Mouse (Mus musculus): ENCODE measurements around the gene Usp34.
A peak's percentile ranks its signal among the peaks of the same experiment; 100 is the strongest.
"Not testable (repeated sequence)": the region's sequence is repeated elsewhere in the genome, so short reads cannot be mapped to it uniquely, and the experiment has no call there.

Usp34 gene

DNA sequence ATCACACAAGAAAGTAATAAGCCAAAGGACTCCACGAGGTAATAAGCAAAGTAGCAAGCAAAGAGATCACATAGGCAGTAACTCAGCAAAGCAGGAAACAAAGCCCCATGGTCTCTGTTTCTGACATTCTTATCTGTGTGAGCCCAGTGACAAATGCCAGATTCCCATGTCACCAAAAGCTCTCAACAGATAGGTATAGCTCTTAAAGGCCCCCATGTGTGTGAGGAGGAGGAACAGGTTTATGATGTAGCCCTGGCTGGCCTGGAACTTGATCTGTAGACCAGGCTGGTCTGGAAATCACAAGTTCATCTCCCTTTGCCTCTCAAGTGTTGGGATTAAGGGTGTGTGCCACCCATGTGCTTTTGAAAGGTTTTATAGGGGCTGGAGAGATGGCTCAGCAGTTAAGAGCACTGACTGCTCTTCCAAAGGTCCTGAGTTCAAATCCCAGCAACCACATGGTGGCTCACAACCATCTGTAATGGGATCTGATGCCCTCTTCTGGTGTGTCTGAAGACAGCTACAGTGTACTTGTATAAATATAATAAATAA is 53.1 kb downstream of the Usp34 start:
- not testable (repeated sequence) for DNase-seq (ENCODE audit: low spot score)

DNA sequence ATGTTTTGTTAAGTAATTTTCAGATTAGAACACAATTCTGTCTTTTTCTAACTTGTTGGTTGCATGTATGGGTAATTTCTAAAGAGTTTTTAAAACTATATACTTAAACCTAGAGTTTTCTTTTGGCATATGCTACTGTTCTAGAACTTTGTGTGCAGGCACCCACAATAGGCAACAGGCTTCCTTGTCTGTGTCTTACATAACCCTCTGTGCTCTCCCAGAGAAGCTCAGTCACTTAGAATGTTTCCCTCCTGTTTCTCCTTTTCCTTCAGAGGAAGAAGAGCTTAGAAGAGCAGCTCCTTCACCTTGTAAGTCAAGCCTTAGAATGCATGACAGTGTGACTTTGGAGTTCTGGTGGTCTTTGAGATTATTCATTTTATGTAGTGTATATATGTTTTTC is 55.6 kb downstream of the Usp34 start:
- DNase-seq (ENCODE audit: low spot score) = no peak

DNA sequence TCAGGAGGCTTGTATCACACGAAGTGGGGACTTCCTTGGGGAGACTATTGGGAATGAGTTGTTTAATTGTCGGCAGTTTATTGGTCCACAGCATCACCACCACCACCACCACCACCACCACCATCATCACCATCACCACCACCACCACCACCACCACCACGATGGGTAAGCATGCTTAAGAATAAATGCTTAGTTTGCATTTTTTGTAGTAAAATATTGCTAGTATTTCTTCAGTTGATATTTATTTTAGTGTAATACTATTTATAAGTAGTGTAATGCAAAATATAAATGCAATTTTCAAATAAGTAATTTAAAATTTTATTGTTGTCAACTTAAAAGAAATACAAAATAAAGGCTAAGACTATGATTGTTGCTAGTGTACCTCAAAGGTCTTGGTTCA is 57.7 kb downstream of the Usp34 start:
- DNase-seq (ENCODE audit: low spot score) = no peak

DNA sequence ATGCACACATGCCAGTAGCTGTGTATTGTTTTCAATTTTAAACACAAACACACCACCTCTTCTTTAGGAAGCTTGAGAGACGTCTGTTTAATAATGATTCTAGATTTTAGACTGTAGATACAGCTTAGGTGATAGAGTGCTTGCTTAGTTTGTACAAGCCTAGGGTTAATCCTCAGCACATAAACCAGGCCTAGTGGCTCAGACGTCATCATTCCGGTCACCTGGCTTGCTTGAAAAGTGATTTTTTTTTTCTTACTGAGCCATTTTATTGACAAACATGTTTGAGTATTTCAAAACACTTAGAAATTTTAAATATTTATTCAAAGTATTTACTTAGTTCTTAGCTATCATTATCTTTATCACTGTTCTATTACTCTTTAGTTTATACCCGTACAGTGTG is 65.3 kb downstream of the Usp34 start:
- DNase-seq (ENCODE audit: low spot score) = no peak

DNA sequence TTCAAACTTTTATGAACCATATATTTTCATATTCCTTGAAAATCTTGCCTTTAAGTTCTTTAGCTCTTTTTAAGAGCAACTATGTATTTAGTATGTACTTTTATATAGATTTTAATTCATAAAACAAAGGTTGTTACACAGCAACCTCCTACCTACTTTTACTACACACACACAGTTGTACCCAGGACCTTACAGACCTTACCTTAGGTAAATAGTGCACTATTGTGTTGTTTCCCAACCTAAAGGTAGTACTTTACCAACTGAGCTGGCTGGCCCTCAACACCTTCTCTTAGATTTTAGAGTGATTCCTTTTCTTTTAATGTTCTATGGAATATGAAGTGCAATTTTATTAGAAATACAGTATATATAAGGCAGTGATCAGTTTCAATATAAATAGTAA is 65.8 kb downstream of the Usp34 start:
- DNase-seq (ENCODE audit: low spot score) = no peak

DNA sequence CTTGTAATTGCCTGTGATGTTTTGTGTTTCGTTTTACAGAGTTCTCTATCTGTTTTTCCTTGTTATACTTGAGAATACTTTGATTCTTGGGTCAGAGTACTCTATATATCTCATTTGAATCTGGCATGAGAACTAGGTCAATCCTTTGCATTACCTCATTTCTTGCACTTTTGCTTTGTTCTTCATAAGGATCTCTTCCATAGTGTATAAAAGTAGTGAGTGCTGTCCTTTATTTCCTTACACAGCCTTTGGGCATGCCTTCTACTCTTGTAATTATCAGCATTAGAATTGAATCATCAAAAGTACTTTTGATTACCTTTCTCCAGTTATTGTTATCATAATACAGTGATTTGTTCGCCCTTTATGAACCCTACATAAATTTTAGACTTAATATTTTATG is 73.4 kb downstream of the Usp34 start:
- no peak for DNase-seq (ENCODE audit: low spot score)

DNA sequence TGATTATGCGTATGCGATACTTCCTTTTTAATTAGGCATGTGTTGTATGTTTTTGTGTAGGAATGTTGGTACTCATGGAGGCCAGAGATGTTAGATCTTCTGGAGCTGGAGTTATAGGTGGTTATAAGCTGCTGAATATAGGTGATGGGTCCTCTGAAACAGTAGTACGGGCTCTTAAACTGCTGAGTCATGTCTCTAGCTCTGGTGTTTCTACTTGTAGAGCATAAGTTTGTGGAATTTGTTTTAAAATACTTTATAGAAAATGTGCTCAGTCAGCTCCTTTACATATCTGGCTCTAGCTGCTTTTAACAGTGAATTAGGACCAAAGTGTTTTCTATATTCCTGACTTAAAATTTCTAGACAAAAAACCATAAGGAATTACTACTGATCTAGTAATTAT is 73.9 kb downstream of the Usp34 start:
- no peak for DNase-seq (ENCODE audit: low spot score)

DNA sequence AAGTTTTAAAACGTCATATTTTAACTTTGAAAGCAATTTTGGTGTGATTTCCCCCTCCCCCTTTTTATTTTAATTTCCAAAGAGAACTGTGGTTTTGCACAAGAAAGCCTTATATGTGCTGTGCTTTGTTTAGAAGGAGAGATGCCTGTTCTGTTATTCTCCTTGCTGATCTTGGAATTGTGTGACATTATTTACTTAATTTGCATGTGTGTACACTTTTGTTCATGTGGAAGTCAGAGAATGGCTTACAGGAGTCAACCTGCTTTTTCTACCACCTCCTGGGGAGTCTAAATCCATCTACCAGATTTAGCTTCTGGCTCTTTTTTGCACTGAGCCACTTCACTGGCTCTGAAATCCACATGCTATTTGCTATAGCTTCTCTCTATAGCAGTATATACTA is 76.1 kb downstream of the Usp34 start:
- no peak for DNase-seq (ENCODE audit: low spot score)

DNA sequence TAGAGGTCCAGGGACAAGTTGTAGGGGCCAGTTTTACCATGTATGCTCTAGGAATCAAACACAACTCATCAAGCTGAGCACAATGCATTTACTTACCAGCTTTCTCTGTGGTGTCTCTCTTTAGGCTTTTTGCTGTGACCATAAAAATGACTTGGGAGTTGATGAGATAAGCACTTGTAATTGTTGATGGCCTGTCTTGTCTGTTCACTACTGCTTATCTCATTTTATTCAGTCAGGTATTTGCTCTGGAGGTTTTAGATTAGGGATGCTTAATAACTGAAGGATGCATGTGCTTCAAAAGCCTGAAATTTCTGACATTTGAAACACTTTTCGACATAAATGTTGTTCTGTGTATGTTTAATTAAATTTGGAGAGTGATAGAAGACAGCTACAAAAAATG is 83.0 kb downstream of the Usp34 start:
- no peak for DNase-seq (ENCODE audit: low spot score)

DNA sequence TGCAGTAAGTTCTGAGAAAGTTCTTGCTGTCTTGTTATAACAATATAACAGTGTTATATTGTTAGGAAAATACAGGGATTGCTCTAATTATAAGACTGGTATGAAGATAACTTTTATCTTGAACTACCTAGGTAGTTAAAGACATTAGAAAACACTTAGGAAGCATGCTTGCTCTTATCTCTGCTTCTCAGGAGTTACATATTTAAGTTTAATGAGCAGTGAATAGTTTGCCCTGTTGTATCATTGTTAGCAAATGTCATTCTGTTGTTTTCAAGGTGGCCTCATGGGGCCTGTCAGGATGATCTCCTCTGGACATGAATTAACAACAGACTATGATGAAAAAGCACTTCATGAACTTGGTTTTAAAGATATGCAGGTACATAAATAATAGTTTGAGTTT is 85.9 kb downstream of the Usp34 start:
- no peak for DNase-seq (ENCODE audit: low spot score)

DNA sequence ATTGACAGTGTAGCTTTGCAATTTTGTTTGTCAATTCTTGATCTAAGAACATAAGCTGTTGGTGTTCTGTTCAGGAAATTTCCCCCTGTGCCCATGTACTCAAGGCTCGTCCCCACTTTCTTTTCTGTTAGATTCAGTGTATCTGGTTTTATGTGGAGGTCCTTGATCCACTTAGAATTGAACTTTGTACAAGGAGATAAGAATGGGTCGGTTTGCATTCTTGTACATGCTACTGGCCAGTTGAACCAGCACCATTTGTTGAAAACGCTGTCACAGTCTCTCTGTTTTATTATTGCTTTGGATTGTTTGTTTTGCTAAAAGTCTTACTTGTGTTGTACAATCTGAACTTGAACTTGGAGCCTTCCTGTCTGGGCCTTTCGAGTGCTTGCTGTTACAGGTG is 89.9 kb downstream of the Usp34 start:
- no peak for DNase-seq (ENCODE audit: low spot score)

DNA sequence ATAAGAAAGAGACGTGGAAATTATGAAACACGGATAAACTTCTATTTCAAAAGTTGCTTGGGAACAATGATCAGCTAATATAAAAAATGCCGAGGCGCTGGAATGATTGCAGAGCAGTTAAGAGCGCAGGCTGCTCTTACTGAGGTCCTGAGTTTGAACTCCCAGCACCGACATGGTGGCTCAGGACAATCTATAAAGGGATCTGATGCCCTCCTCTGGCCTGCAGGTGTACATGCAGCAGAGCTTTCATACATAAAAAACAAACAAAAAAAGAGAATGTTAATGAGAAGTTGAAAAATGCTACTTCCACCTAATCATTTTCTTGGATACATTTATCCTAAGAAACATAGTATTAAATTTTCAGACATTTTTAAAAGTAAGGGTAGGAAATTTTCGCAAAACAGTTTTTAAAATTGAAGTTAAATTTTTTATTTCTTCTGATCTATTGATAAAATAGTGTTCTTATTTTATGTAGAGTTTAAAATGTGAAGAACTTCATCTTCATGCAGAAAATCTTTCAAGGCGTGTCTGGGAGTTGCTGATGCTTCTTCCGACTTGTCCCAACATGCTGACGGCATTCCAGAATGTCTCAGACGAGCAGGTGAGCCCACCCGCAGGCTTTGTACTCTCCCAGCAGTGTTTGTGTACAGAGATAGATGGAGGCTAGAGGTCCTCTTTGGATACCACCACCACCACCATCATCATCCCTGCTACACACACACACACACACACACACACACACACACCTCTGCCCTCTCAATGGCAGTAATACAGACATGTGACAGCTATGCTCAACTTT is 94.5 kb downstream of the Usp34 start:
- peak; percentile 17 for DNase-seq (ENCODE audit: low spot score)

DNA sequence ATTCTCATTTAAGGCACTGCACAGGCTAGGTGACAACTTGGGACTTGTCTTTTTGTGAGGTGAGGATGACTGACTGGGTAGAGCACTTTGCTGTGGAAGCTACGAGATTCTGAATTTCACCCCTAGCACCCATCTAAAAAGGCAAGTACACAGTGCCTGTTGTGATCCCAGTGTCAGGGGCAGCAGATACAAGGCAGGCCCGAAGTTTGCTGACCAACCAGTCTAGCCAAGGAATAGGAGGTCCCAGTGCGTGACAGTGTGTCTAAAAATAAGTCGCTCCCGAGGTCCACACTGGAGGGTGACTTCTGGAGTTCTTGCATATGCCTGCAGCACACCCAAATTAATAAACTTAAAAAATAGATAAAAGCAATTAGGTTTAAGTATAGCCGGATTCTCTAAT is 121.6 kb downstream of the Usp34 start:
- DNase-seq (ENCODE audit: low spot score) = no peak

DNA sequence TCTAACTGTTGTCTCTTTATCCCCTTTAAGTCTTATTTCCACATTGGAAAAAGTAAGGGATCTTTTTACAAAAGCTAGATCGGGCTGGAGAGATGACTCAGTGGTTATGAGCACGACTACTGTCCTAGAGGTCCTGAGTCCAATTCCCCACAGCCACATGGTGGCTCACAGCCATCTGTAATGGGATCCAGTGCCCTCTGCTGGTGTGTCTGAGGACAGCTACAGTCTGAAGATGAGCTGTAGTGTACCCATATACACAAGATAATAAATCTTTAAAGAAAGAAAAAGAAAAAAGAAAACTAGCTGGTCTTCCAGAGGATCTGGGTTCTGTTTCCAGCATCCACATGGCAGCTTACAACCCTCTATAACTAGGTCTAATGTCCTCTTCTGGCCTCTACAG is 123.3 kb downstream of the Usp34 start:
- DNase-seq (ENCODE audit: low spot score) = no peak

DNA sequence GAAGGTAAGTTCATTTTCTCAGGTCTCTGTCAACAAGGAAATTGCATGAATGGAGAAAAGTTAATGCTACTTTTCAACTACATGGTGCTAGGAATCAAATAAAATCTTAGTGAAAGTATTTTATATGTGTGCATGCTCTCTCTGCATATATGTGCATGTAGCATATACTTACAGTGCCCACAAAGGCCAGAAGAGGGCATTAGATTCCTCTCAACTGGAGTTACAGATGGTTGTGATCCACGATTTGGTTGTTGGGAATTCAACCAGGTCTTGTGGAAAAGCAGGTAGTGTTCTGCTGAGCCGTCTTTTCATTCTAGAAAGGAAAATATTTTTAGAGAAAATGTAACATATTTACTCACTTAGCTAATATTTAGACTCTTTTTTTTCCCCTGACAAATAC is 129.4 kb downstream of the Usp34 start:
- peak; percentile 9 for DNase-seq (ENCODE audit: low spot score)

DNA sequence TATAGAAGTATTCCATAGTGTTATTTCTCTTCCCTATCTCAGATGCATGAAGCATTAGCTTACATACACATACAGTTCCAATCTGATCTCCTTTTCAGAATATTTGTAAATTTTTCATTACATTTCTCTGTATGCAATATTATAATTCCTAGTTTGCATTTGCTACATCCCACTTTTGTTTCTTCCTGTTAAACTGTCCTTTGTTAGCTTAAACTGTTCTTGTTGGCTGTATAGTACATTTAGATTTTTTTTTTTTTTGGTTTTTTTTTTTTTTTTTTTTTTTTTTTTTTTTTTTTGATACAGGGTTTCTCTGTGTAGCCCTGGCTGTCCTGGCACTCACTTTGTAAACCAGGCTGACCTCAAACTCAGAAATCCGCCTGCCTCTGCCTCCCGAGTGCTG is 159.2 kb downstream of the Usp34 start:
- DNase-seq (ENCODE audit: low spot score) = not testable (repeated sequence)

DNA sequence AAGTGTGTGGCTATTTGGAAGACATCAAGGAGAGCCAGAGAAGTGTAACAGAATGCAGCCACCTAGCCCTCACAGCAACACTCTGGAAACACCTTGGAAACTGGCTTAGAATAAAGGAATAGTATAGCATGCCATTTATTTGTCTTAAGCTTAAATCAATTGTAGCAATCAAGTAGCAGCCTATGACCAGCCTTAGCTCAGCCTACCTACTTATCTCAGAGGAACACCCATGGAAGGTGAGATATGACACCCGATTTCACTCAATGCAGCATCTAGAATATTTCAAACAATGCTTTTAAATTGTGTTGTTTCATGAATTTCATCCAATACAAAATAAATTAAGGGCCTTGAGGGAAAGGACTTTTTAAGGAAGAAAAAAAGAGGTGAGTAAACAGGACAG is 183.3 kb downstream of the Usp34 start:
- no peak for DNase-seq (ENCODE audit: low spot score)

DNA sequence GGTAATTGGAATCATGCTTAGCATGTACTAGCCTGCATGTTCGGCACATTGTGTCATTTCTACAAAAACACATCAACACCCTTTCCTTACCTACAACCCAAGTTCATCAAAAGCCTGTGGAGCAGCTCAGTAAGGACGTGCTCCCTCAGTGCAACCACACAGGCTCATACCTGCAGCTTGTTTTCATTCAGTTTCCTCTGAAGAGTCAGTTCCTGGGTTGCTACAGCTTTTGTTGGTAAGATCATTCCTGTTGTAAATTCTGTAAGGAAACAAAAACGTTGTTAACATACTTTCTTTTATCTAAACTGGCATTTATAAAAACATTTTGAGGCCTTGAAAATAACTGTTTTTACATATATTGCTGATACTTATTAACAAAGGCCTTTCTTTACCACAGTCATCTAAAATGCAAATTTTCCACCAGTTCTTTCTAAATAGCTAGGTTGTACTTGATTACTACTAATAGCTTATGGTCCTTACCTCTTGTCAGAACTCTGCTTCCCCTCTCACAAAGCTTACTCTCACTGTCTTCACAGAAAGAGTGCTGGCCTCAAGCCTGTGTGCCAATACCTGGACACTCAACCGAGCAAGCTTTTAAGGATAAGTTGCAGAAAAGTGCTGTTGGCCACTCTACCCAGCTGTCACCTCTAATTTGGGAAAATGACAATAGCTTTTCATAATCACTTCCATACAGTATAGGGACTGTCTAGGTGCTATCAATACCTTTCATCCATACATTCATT is 185.5 kb downstream of the Usp34 start:
- no peak for DNase-seq (ENCODE audit: low spot score)

DNA sequence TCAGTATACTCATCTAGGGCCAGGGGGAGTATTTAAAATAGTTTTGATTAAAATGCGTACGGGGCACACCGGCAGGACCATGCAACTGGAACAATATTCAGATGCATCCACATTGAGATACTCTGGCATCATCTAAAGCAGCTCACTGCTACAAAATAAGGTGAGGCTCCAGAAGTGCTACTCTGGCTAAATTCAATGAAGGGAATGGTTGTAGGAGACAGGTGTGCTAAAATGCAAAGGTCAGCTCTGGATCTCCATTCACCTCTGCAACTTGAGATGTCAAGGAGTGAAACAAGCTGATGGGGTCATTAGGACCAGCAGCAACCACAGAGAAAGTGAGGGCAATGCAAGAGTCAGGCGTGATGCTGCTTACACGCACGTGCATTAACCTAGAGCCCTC is 188.5 kb downstream of the Usp34 start:
- DNase-seq (ENCODE audit: low spot score) = no peak

DNA sequence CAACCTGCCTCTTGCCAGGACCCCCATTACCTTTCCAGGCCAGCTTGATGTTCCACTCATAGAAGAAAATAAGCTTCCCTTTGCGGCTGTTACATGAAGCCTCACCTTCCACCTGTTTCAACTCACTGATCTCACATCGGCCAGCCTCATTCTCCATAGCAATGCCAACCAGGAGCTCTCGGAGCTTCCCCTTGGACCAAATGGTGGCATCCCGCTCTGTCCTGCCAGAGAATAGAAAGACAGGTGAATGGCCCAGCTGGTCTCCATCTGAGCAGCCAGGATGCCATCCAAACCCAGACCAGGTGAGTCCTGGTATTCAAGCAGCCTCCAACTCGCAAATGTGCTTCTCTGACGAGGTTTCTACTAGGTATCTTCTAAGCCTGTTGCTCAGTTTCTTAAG is 190.0 kb downstream of the Usp34 start:
- DNase-seq (ENCODE audit: low spot score) = no peak

DNA sequence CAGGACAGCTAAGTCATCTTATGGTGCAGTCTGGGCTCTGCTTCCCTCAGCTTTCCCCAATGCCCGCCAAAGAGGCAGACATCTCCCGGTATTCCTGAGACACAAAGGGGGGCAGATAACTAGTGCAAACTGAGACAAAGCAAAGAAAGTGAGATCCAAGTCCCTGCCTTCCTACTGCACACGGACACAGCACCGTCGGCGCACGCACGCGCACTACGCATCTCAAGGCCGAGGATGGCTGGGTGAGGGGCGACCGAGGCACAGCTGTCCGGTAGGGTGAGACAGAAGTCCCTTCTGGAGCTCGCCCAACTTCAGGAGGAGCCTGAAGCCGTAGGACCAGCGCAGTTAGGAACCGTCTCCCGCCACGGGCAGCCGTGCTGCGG is 190.6 kb downstream of the Usp34 start:
- peak; percentile 79 for DNase-seq (ENCODE audit: low spot score)

DNA sequence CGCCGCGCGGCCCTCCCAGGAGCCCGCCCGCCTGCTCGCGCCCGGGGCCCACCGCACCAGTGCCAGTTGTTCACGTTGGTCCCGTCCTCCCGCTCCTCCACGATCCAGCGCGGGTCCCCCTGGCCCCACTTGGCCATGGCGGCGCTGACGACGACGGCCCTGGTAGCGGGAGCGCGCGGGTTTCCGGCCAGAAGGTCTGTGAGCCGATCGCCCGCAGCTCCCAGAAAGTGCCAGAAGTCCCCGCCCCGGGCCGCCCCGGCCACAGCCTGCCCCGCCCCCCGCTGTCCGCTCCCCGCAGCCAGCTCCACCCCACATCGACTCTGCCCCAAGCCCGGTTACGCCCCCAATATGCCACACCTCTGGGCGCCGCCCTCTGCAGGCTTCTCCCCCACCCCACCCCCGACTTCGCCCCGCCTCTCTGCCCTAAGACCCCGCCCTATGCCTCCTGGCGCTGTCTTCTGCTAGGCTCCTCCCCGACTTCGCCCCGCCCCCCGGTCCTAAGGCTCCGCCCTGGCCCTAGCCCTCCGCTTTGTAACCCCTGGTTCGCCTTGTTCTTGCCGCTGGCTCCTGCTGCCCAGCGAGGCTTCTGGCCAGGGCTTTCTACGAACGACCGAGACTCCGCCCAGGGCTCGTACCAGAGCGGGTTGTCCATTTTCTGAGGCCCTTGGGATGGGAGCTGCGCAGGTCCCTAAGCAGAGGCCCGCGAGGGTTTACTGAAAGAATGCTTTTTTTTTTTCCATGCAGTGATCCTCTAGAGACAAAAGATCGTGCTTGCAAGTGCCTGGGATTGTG is 191.2 kb downstream of the Usp34 start, which contains the start of gene Ahsa2:
Gene Ahsa2 (minus strand): TSS at position 313 of the 792 bp plus-strand sequence.
- DNase-seq (ENCODE audit: low spot score) = peak; percentile 98

DNA sequence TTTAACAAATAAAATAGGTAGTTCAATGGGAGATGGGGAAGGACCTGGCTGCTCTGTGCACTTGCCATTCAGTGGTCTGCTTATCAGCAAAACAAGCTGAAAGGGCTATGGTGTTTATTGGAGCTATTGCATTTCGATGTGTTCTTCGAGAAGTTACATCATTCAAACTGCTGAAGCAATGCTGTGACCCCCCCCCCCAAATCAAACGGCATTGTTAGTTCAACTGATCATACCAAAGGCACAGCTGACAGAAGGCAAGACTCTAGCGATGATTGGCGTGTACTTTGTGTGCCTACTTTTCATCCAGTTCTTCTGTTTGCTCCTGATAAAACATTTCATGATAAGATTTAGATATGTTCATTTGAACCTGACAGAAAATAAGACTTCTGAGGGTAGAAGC is 191.9 kb downstream of the Usp34 start:
- DNase-seq (ENCODE audit: low spot score) = no peak

All from retina, embryonic 14.5 days (tissue).